Mouse (Mus musculus) MN1 (cell line): ENCODE data around the gene 4833439L19Rik.

Experiments used
- DNase-seq: peaks from one replicate; pipeline ENCODE4 v3.0.0-alpha.2; 2016; ENCODE audit warnings: low spot score

4833439L19Rik gene

DNA sequence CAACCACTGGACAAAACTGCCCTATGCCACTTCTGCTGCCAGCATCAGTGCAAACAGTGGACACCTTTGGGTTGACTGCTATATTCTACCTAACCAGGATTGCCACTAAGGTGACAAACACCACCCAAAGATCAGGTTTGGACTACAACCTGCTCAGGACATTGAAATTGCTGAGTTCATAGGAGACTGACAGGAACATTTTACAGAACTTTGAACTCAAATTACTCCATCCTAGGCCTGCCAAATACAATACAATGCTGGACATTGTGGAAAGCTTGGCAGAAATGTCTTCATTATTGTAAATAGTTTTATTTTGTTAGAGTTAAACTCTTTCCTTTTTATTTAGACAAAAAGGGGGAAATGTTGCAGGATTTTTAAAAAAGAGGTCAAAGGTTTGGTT lies 44.1 kb downstream of the 4833439L19Rik start:
- DNase-seq: no peak

DNA sequence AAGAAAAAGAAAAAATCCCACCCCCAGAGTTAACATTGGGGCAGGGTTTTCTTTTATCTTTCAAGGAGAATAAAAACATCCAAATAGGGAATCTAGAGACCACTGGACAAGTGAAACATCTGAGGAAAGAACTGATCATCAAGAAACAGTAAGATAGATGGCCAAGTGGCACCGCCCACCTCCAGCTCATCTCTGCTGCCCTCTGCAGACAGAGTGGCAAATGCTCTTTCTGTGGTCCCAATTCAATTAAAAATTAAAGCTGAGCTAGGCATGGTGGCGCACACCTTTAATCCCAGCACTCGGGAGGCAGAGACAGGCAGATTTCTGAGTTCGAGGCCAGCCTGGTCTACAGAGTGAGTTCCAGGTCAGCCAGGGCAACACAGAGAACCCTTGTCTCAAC lies 45.0 kb downstream of the 4833439L19Rik start:
- no peak for DNase-seq

DNA sequence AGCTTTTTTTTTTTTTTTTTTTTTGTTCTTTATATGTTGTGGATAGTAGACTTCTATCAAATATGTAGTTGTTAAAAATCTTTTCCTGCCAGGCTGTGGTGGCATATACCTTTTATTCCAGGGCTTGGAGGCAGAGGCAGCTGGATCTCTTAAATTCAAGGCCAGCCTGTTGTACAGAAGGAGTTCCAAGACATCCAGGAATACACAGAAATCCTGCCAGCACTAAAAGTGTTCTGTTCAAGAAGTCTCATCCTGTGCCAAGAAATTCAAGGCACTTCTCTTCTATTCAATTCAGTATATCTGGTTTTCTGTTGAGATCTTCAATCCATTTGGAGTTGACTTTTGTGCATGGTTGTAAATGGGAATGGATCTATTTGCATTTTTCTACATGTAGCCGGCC lies 59.3 kb downstream of the 4833439L19Rik start:
- DNase-seq: peak; percentile 21

DNA sequence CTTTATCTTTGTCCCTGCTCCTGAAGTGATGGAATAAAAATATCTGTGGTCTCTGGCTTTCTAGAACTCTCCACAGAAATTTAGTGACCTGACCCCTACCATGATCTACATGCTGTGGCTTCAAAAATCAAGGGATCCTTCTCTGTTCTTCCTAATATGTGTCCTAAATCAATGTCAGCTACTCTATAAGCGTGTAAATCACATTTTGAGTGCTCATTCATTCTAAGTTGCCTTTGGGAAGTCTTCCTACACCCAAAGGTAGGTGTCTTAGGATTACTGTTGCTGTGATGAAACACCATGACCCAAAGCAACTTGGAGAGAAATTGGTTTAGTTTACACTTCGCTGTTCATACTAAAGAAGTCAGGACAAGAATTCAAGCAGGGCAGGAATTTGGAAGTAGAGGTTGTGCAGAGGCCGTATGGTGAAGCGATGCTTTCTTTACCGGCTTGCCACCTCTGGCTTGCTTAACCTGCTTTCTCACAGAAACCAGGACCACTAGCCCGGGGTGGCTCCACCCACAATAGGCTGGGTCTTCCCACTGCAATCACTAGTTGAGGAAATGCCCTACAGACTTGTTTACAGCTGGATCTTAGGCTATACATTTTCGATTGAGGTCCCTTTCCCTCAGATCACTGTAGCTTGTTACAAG lies 60.5 kb downstream of the 4833439L19Rik start:
- peak; percentile 44 for DNase-seq

DNA sequence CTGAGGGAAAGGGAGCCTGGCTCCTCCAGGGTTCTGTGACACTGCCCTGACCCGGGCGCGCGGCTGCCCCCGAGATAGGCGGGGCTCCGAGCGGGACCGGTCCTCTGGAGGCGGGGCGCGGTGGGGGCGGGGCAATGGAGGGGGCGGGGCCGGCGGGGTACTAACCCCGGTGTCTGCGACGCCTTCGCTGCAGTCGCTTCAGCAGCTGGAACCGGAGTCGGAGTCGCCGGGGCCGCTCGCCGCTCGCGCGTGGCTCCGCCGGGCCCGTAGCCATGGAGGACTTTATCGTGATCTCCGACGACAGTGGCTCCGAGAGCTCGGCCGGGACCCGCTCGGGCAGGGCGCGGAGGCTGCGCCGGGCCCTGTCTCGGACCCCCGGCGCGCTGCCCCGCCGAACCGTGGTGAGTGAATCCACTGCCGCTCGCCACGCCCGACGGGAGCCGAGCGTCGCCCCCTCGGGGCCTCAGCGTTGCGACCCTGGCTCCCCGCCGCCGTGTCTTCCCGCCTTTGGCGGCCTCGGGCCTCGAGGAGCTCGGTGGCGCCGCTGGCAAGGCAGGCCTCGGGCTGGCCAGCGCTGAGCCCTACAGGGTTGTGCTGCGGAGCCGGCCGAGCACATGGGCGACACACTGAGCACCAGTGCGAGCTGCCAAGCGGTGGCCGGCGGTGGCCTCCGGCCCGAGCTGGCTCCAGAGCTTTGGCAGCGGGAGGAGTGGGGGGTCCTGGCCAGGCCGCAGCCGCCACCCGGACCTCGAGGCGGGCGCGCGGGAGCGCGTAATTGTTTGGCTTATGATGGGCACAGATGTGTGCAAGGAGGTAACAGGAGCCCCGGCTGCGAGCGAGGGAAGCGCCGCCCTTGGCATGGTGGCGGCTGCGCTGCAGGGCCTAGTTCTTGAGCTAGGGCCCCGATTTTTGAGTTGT lies 61.4 kb downstream of the 4833439L19Rik start, which contains the start of gene Simc1:
Gene Simc1, plus strand, starts transcription at position 176 of the 918 bp plus-strand sequence.
- DNase-seq: peak; percentile 75

DNA sequence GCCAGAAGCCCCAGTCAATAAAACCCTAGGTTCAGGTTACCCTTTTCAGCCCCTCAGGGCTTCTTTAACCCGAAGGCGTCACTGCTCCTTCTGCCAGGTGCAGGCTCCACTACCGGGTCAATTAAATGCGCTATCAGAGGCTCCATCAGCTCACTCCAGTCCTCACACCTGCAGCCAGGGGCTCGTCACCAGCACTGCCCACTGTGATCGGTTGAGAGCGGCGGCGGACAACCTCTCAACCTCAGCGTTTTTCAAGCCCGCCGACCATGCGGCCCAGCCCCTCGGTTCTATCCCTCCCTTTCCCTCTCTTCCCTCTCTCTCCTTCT lies 62.0 kb downstream of the 4833439L19Rik start:
- no peak for DNase-seq

DNA sequence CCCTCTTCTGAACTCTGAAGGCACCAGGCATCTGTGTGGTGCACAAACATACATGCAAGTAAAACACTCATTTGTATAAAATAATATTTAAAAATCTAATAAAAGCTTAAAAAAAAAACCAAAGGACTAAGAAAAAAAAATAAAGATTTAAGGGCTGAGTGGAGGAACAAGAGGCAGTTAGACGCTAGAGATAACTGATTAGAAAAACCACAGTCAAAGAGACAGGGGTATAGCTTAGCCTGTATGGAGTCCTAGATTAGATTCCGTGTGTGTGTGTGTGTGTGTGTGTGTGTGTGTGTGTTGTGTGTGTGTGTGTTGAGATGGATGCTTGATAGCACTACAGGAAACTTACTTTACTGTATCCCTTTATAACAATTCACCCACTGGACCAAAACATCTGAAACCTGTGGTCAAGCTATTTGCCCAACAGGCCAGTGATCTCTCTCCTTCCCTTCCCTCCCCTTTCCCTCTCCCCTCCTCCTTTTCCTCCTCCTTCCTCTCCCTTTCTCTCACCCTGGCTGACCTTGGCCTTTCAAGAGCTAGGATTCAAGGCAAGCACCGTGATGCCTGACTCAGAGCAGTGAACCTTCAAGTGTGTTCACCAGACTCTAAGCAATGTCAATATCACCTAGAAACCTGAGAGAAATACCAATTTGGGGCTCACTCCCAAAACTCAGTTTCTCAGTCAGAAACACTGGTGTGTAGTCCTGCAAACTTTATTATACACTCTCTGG lies 63.1 kb downstream of the 4833439L19Rik start:
- no peak for DNase-seq

DNA sequence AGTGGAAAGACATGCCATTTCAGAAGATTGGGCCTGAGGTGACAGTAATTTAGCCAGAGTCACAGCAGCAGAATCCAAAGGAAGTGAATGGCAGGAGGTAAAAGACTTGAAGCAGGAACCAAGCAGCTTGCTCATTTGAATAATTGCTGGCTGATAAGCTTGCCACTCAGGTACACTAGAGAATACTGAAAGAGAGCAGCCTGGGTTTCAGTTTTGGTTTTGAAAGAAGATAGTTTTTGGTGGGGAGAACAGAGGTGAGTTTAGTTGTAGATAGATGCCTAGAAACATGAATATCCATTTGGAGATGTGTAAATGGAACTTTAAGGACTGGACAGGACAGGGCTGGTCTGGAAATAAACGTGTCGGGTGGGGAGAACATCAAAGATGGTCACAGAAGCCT lies 63.9 kb downstream of the 4833439L19Rik start:
- no peak for DNase-seq
